Mouse (Mus musculus) embryonic facial prominence, embryonic 10.5 days (tissue): Measurements from ENCODE around the gene Smndc1. TPM values are rescaled to one million over a fixed set of nuclear protein-coding genes. Genes with fewer than 3 reads are reported as not detected.

ENCODE experiments used
- DNase-seq: peaks from one replicate; pipeline ENCODE4 v3.0.0-alpha.2; 2017; ENCODE audit warnings: low spot score
- H3K27ac ChIP-seq: fragments of 300-500 bp; sonication (generic); replicated peaks from 2 replicates; pipeline ENCODE4 v1.5.1; 2016; ENCODE audit warnings: mild to moderate bottlenecking
- H3K27me3 ChIP-seq: fragments of 300-500 bp; sonication (generic); replicated peaks from 2 replicates; pipeline ENCODE4 v1.6.1; 2016; ENCODE audit warnings: low read depth, mild to moderate bottlenecking; ENCODE audit not compliant: poor library complexity, severe bottlenecking
- H3K36me3 ChIP-seq: fragments of 300-500 bp; sonication (generic); replicated peaks from 2 replicates; pipeline ENCODE4 v1.6.1; 2016; ENCODE audit warnings: mild to moderate bottlenecking, moderate library complexity
- H3K4me1 ChIP-seq: fragments of 300-500 bp; sonication (generic); 2 replicates; pipeline ENCODE4 v1.6.1; 2016
- H3K4me3 ChIP-seq: fragments of 300-500 bp; sonication (generic); 2 replicates; pipeline ENCODE4 v1.5.1; 2016; ENCODE audit warnings: mild to moderate bottlenecking, moderate library complexity
- H3K9me3 ChIP-seq: fragments of 300-500 bp; sonication (generic); 2 replicates; pipeline ENCODE4 v1.6.1; 2016; ENCODE audit warnings: mild to moderate bottlenecking
- WGBS: fragments of 180-500 bp; shearing (Covaris S2); methylation state at CpG from one replicate; pipeline ENCODE4 v1.1.7; 2016; 5-methylcytosine and 5-hydroxymethylcytosine counted together
- polyA plus RNA-seq: library from polyadenylated mRNA; unstranded; fragments of >200 nt; fragmentation: Nextera tagmentation; extraction: Ambion mirVana; gene quantifications from 2 replicates; pipeline ENCODE4 v1.2.1, GENCODE M21; 2016

The Smndc1 gene
- polyA plus RNA-seq, 1 experiment from 2014 or later, result 46.7 TPM

GRCm38 (mm10) chr19:53423341-53423753 lies 33.0 kb upstream of the Smndc1 start:
- no peaks in the 10 kb centered on the region for H3K36me3 ChIP-seq
- peak; percentile 24 for DNase-seq
- no peaks in the 10 kb centered on the region for H3K9me3 ChIP-seq
- H3K4me1 ChIP-seq, result peaks cover 54% of the 10 kb centered on the region
- H3K27me3 ChIP-seq, result peaks cover 26% of the 10 kb centered on the region; the same call in 1 of the 2 replicates
- peak overlapping the region; percentile 21; the same call in 1 of the 2 replicates for H3K4me3 ChIP-seq
- no peak overlapping the region for H3K27ac ChIP-seq
- 25% methylated on average over 19 of the region's 19 CpGs for WGBS

GRCm38 (mm10) chr19:53422358-53423308 lies 32.3 kb upstream of the Smndc1 start:
- Histone ChIP-seq H3K4me1 (peaks cover 47% of the 10 kb centered on the region), H3K9me3 (no peaks in the 10 kb centered on the region)
- WGBS, result 78% methylated on average over 18 of the region's 18 CpGs

GRCm38 (mm10) chr19:53421583-53422188 lies 31.3 kb upstream of the Smndc1 start:
- 1% methylated on average over 6 of the region's 6 CpGs for WGBS
- H3K4me1 ChIP-seq, result peaks cover 39% of the 10 kb centered on the region
- peak overlapping the region; percentile 60 for H3K4me3 ChIP-seq
- no peak for DNase-seq
- H3K27me3 ChIP-seq, result peaks cover 21% of the 10 kb centered on the region; the same call in 1 of the 2 replicates
- H3K36me3 ChIP-seq, result no peaks in the 10 kb centered on the region
- no peaks in the 10 kb centered on the region for H3K9me3 ChIP-seq
- H3K27ac ChIP-seq, result peak overlapping the region; percentile 91

More at GRCm38 (mm10) chr19:53422358-53423308, 32.3 kb upstream of the Smndc1 start:
- Histone ChIP-seq H3K27ac (no peak overlapping the region), H3K27me3 (peaks cover 21% of the 10 kb centered on the region; the same call in 1 of the 2 replicates), H3K4me3 (peak overlapping the region; percentile 21; the same call in 1 of the 2 replicates), H3K36me3 (no peaks in the 10 kb centered on the region)
- DNase-seq, result no peak

- H3K27ac ChIP-seq, result peak overlapping the region; percentile 91
- peak; percentile 86 for DNase-seq
- H3K36me3 ChIP-seq, result no peaks in the 10 kb centered on the region
- 1% methylated on average over 19 of the region's 19 CpGs for WGBS
- H3K4me3 ChIP-seq, result peak overlapping the region; percentile 60
- H3K9me3 ChIP-seq, result no peaks in the 10 kb centered on the region
- peaks cover 21% of the 10 kb centered on the region; the same call in 1 of the 2 replicates for H3K27me3 ChIP-seq
- H3K4me1 ChIP-seq, result peaks cover 39% of the 10 kb centered on the region
Observed at GRCm38 (mm10) chr19:53420924-53421582, 30.7 kb upstream of the Smndc1 start.

- peak; percentile 72 for DNase-seq
- no peak overlapping the region for H3K27ac ChIP-seq
- no peak overlapping the region for H3K4me3 ChIP-seq
- 57% methylated on average over 5 of the region's 5 CpGs for WGBS
- no peaks in the 10 kb centered on the region for H3K36me3 ChIP-seq
- H3K4me1 ChIP-seq, result peaks cover 42% of the 10 kb centered on the region
- H3K9me3 ChIP-seq, result no peaks in the 10 kb centered on the region
- peaks cover 21% of the 10 kb centered on the region; the same call in 1 of the 2 replicates for H3K27me3 ChIP-seq
Observed at GRCm38 (mm10) chr19:53419834-53420233, 29.5 kb upstream of the Smndc1 start.

GRCm38 (mm10) chr19:53415198-53415597 lies 24.8 kb upstream of the Smndc1 start:
- Histone ChIP-seq H3K9me3 (no peaks in the 10 kb centered on the region), H3K27me3 (no peaks in the 10 kb centered on the region), H3K4me3 (no peak overlapping the region), H3K4me1 (peaks cover 37% of the 10 kb centered on the region), H3K27ac (no peak overlapping the region), H3K36me3 (no peaks in the 10 kb centered on the region)
- WGBS, result 88% methylated on average over 17 of the region's 17 CpGs
- DNase-seq, result no peak

GRCm38 (mm10) chr19:53414650-53415049 lies 24.3 kb upstream of the Smndc1 start:
- Histone ChIP-seq H3K36me3 (no peaks in the 10 kb centered on the region), H3K4me1 (peaks cover 43% of the 10 kb centered on the region), H3K4me3 (no peak overlapping the region), H3K9me3 (no peaks in the 10 kb centered on the region), H3K27ac (no peak overlapping the region), H3K27me3 (no peaks in the 10 kb centered on the region)
- no peak for DNase-seq
- 91% methylated on average over 11 of the region's 11 CpGs for WGBS

GRCm38 (mm10) chr19:53413617-53414380 lies 23.4 kb upstream of the Smndc1 start:
- Histone ChIP-seq H3K36me3 (no peaks in the 10 kb centered on the region), H3K4me1 (peaks cover 44% of the 10 kb centered on the region), H3K9me3 (no peaks in the 10 kb centered on the region), H3K4me3 (no peak overlapping the region), H3K27ac (no peak overlapping the region), H3K27me3 (no peaks in the 10 kb centered on the region)
- WGBS, result 87% methylated on average over 15 of the region's 15 CpGs
- DNase-seq, result no peak

GRCm38 (mm10) chr19:53412149-53412848 lies 21.9 kb upstream of the Smndc1 start:
- peak; percentile 46 for DNase-seq
- WGBS, result 2% methylated on average over 6 of the region's 6 CpGs
- Histone ChIP-seq H3K4me3 (no peak overlapping the region; the same call in 1 of the 2 replicates), H3K9me3 (no peaks in the 10 kb centered on the region), H3K36me3 (no peaks in the 10 kb centered on the region), H3K27me3 (no peaks in the 10 kb centered on the region), H3K4me1 (peaks cover 44% of the 10 kb centered on the region), H3K27ac (peak overlapping the region; percentile 85)

- no peaks in the 10 kb centered on the region for H3K36me3 ChIP-seq
- WGBS, result 62% methylated on average over 17 of the region's 17 CpGs
- H3K4me1 ChIP-seq, result peaks cover 41% of the 10 kb centered on the region
- H3K9me3 ChIP-seq, result no peaks in the 10 kb centered on the region
- DNase-seq, result no peak
- H3K4me3 ChIP-seq, result no peak overlapping the region
- H3K27me3 ChIP-seq, result no peaks in the 10 kb centered on the region
- peak overlapping the region; percentile 65 for H3K27ac ChIP-seq
Observed at GRCm38 (mm10) chr19:53409663-53410307, 19.4 kb upstream of the Smndc1 start.

- no peak overlapping the region for H3K27ac ChIP-seq
- H3K4me1 ChIP-seq, result peaks cover 37% of the 10 kb centered on the region
- 92% methylated on average over 8 of the region's 8 CpGs for WGBS
- DNase-seq, result no peak
- H3K9me3 ChIP-seq, result no peaks in the 10 kb centered on the region
- no peaks in the 10 kb centered on the region for H3K36me3 ChIP-seq
- no peak overlapping the region for H3K4me3 ChIP-seq
- H3K27me3 ChIP-seq, result no peaks in the 10 kb centered on the region
Observed at GRCm38 (mm10) chr19:53408398-53408797, 18.0 kb upstream of the Smndc1 start.
